ENCODE assay signal across 8 mouse cellular contexts in genomic region chr8:110266741-110267140, GRCm38 (mm10). TPM values are rescaled to one million over a fixed set of nuclear protein-coding genes. Genes with fewer than 3 reads are reported as not detected.
DNase-seq lines count a peak whose midpoint lies in the region; ATAC-seq lines count a peak whose summit lies in the region.

TSS of gene Hydin (plus strand) at chr8:110266977.

- H3K9me3 ChIP-seq in liver, embryonic 15.5 days (replicated peaks), result no peaks in the 10 kb centered on the region

- no peak for ATAC-seq in liver, embryonic 15.5 days (ENCODE audit: insufficient read depth)
- ATAC-seq in megakaryocyte-erythroid progenitor cell, adult 5-6 weeks (replicated peaks; ENCODE audit: low FRiP score, low TSS enrichment, poor library complexity, severe bottlenecking), result no peak

- no peaks in the 10 kb centered on the region for H3K36me3 ChIP-seq in liver, embryonic 15.5 days (replicated peaks)

- peak within 1 kb of the TSS; percentile 43 for H3K4me2 ChIP-seq in liver, embryonic 15.5 days

- DNase-seq in urinary bladder, postnatal 14 days (ENCODE audit: low spot score), result peak; percentile 26
- DNase-seq in urinary bladder, postnatal 10 days (ENCODE audit: low spot score), result no peak
- peak; percentile 85 for DNase-seq in embryo, embryonic 11.5 days (ENCODE audit: low read depth, low spot score)
- DNase-seq in heart, postnatal 4 days, result peak; percentile 54
- DNase-seq in layer of hippocampus, adult 18-20 months (ENCODE audit: low spot score in 2 of 2), result peak; percentile 76 to 89
- peak; percentile 30 for DNase-seq in ovary, adult 18-20 months (ENCODE audit: low spot score)

- 1% methylated on average over 15 of the region's 15 CpGs for WGBS in liver, embryonic 15.5 days (ENCODE audit: insufficient replicate concordance)

- H3K4me1 ChIP-seq in liver, embryonic 15.5 days (replicated peaks), result no peaks in the 10 kb centered on the region

- H3K4me3 ChIP-seq in liver, embryonic 15.5 days (replicated peaks), result no peak within 1 kb of the TSS

- no peaks in the 10 kb centered on the region; the same call in 1 of the 2 replicates for H3K27me3 ChIP-seq in liver, embryonic 15.5 days

- no peak within 1 kb of the TSS for H3K9ac ChIP-seq in liver, embryonic 15.5 days

- no peak within 1 kb of the TSS for H3K27ac ChIP-seq in liver, embryonic 15.5 days (replicated peaks)

RNA-seq across cellular contexts. Expression of gene Hydin, which starts in this region (rescaled TPM):
- total RNA-seq in heart, postnatal 4 days (2021), result under 1 TPM; 0.14 to 0.16 TPM
- under 1 TPM; 0.41 to 0.64 TPM for total RNA-seq in layer of hippocampus, adult 18-20 months (2021)
- polyA plus RNA-seq in liver, embryonic 15.5 days (2015; fragmentation: Nextera tagmentation; extraction: Ambion mirVana), result 0.07 and 0.10 TPM in 2 replicates
- not detected in 2 replicates for total RNA-seq in megakaryocyte-erythroid progenitor cell, adult 5-6 weeks (2014; fragmentation: Nextera tagmentation)
- total RNA-seq in megakaryocyte-erythroid progenitor cell, adult 5-6 weeks (2017), result not detected in 2 replicates

Comparison
In these comparisons a context has a peak if more than half of its experiments do, and no peak if none do; other contexts are left out.
1. Peak in DNase-seq in heart, postnatal 4 days; RNA of the gene not detected or under 1 TPM.
2. Peak in DNase-seq in layer of hippocampus, adult 18-20 months; RNA of the gene not detected or under 1 TPM.